ENCODE assay signal across 8 mouse cellular contexts in the genomic region with DNA sequence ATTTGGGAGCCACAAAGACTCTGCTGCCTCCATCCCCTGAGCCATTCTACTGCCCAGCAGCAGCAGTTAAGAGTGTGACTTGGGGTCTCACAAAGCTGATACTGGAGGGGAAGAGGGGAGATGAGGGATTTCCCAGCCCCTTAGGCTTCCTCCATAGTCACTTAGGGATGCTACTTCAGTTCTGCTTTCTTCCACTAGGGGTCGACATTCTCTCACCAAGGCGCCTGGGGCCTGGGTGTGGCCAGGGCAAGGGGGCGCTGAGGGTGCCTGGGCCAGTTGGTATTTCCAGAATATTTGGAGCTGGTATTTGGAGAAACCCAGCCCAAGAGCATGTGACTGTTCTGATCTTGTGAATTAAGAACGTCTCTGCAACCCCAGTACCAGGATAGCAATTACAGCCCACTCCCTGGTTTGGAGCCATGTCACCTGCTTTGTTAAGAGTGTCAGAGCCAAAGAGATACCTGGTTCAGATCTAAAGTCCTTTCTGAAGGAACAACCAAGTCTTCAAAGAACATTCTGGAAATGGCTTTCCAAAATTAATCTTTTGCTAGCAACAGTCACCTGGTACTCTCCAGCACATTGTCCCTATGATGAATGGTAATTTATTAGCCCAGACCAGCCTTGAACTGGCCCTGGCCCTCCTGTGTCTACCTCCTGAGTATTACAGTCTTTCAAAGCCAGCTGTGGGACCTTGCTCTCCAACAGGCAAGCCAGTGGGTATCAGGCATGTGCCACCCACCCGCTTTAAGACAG. TPM values are rescaled to one million over a fixed set of nuclear protein-coding genes. Genes with fewer than 3 reads are reported as not detected.
DNase-seq lines count a peak whose midpoint lies in the region.

No protein-coding gene starts in this region.

- DNase-seq in heart, adult 11 months = peak; percentile 93
- DNase-seq in heart, postnatal 25 days (ENCODE audit: low spot score) = no peak
- peak; percentile 73 for DNase-seq in adrenal gland, adult 2 months
- peak; percentile 82 for DNase-seq in embryo, embryonic 11 days
- peak; percentile 71 to 85 for DNase-seq in heart, postnatal 10 days
- DNase-seq in layer of hippocampus, postnatal 14 days (ENCODE audit: low spot score in 2 of 2) = peak; percentile 61 to 63
- DNase-seq in lung, postnatal 25 days (ENCODE audit: low spot score) = peak; percentile 64
- DNase-seq in right cerebral cortex, adult 2 months (ENCODE audit: low spot score in 2 of 2) = peak; percentile 61 to 78

- intact Hi-C loops in heart, postnatal 25 days (cut with DNase I) = loop anchor here (1.0 to 5.0 kb wide), 3 partner anchors 126 to 266 kb away; no protein-coding TSS in a partner anchor
- intact Hi-C loops in heart, postnatal 10 days (cut with DNase I) = loop anchor here (2.0 to 5.0 kb wide), 4 partner anchors 118 to 268 kb away; a partner anchor contains a TSS

RNA-seq across cellular contexts. Expression of a gene that starts 42.7 kb away (rescaled TPM):
- 10 to 100 TPM; 49.4 to 55.3 TPM for total RNA-seq in heart, postnatal 25 days (2021)
- 10 to 100 TPM; 24.2 to 38.1 TPM for total RNA-seq in adrenal gland, adult 2 months (2021)
- 21.1 and 32.9 TPM in 2 replicates for polyA plus RNA-seq in adrenal gland, adult 2 months (2012; rRNA removed)
- 10 to 100 TPM; 58.5 to 61.1 TPM for total RNA-seq in heart, postnatal 10 days (2021)
- total RNA-seq in layer of hippocampus, postnatal 14 days (2021) = 10 to 100 TPM; 84.0 to 85.6 TPM

RNA-seq across cellular contexts. Expression of a gene that starts 42.8 kb away (rescaled TPM):
- total RNA-seq in heart, postnatal 25 days (2021) = 10 to 100 TPM; 18.7 to 19.1 TPM
- total RNA-seq in adrenal gland, adult 2 months (2021) = 10 to 100 TPM; 45.3 to 50.7 TPM
- polyA plus RNA-seq in adrenal gland, adult 2 months (2012; rRNA removed) = 5.6 and 7.8 TPM in 2 replicates
- 10 to 100 TPM; 19.2 to 19.9 TPM for total RNA-seq in heart, postnatal 10 days (2021)
- total RNA-seq in layer of hippocampus, postnatal 14 days (2021) = 10 to 100 TPM; 51.0 to 52.8 TPM

RNA-seq across cellular contexts. Expression of a gene that starts 57.1 kb away (rescaled TPM):
- total RNA-seq in heart, postnatal 25 days (2021) = 10 to 100 TPM; 11.2 to 12.2 TPM
- 10 to 100 TPM; 33.5 to 37.5 TPM for total RNA-seq in adrenal gland, adult 2 months (2021)
- 57.0 and 60.9 TPM in 2 replicates for polyA plus RNA-seq in adrenal gland, adult 2 months (2012; rRNA removed)
- total RNA-seq in heart, postnatal 10 days (2021) = 10 to 100 TPM; 18.9 to 20.7 TPM
- total RNA-seq in layer of hippocampus, postnatal 14 days (2021) = 10 to 100 TPM; 47.0 to 54.0 TPM
